Mouse (Mus musculus) intestine, embryonic 16.5 days (tissue): Measurements from ENCODE around the gene Col26a1. TPM values are rescaled to one million over a fixed set of nuclear protein-coding genes. Genes with fewer than 3 reads are reported as not detected.

ENCODE experiments used
- ATAC-seq: fragments of 200-750 bp; cut with Nextera tagmentation; 2 replicates; pipeline ENCODE4 v1.8.0; 2017; ENCODE audit warnings: moderate TSS enrichment, moderate library complexity
- H3K27ac ChIP-seq: fragments of 300-500 bp; sonication (generic); 2 replicates; pipeline ENCODE4 v1.5.1; 2014; ENCODE audit warnings: mild to moderate bottlenecking, low read length
- H3K27me3 ChIP-seq: fragments of 300-500 bp; sonication (generic); replicated peaks from 2 replicates; pipeline ENCODE4 v1.6.1; 2014; ENCODE audit warnings: low read length, control low read depth, mixed read lengths; ENCODE audit not compliant: control insufficient read depth, insufficient read depth
- H3K36me3 ChIP-seq: fragments of 300-500 bp; sonication (generic); 2 replicates; pipeline ENCODE4 v1.6.1; 2014; ENCODE audit warnings: low read length, control low read depth; ENCODE audit not compliant: control insufficient read depth, insufficient read depth
- H3K4me1 ChIP-seq: fragments of 300-500 bp; sonication (generic); 2 replicates; pipeline ENCODE4 v1.6.1; 2014; ENCODE audit warnings: low read length, control low read depth, mixed read lengths; ENCODE audit not compliant: control insufficient read depth, insufficient read depth
- H3K4me2 ChIP-seq: fragments of 300-500 bp; sonication (generic); 2 replicates; pipeline ENCODE4 v1.6.1; 2014; ENCODE audit warnings: low read depth, low read length, control low read depth
- H3K4me3 ChIP-seq: fragments of 300-500 bp; sonication (generic); 2 replicates; pipeline ENCODE4 v1.5.1; 2014; ENCODE audit warnings: mild to moderate bottlenecking, low read length
- H3K9ac ChIP-seq: fragments of 300-500 bp; sonication (generic); 2 replicates; pipeline ENCODE4 v1.6.1; 2014; ENCODE audit warnings: low read depth, low read length
- H3K9me3 ChIP-seq: fragments of 300-500 bp; sonication (generic); 2 replicates; pipeline ENCODE4 v1.6.1; 2016; ENCODE audit warnings: low read length, control low read depth; ENCODE audit not compliant: control insufficient read depth
- WGBS: fragments of 180-500 bp; shearing (Covaris S2); extraction: QIAGEN DNeasy Blood & Tissue Kit; methylation state at CpG from one replicate; pipeline ENCODE4 v1.1.7; 2014; 5-methylcytosine and 5-hydroxymethylcytosine counted together
- polyA plus RNA-seq: library from polyadenylated mRNA; unstranded; fragments of >200 nt; fragmentation: Nextera tagmentation; extraction: Ambion mirVana; gene quantifications from 2 replicates; pipeline ENCODE4 v1.2.1, GENCODE M21; 2015

The Col26a1 gene
- polyA plus RNA-seq, 1 experiment from 2014 or later: 6.8 TPM

DNA sequence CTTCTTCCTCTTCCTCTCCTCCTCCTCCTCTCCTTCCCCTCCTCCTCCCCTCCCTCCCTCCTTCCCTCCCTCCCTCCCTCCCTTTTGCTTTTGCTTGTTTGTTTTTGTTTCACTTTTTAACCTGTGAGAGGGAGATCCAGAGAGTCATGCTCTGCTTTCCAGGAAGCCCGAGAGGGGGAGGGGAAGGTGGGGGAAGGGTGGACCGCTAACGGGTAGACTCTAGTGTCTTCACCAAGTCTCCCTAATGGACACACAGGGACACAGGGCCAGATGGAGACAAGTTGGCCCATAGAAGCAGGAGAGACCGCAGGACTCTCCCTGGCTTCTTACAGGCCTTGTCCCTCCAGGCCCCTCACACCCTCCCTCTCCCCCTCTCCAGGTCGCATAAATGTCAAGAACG is 188.0 kb downstream of the Col26a1 start:
- no peak overlapping the region for H3K9ac ChIP-seq
- no peaks in the 10 kb centered on the region for H3K9me3 ChIP-seq
- no peak for ATAC-seq
- no peak overlapping the region for H3K4me3 ChIP-seq
- H3K4me1 ChIP-seq: peaks cover 7% of the 10 kb centered on the region; the same call in 1 of the 2 replicates
- 58% methylated on average over 6 of the region's 6 CpGs for WGBS
- H3K36me3 ChIP-seq: no peaks in the 10 kb centered on the region
- no peak overlapping the region for H3K4me2 ChIP-seq
- H3K27me3 ChIP-seq: no peaks in the 10 kb centered on the region
- no peak overlapping the region for H3K27ac ChIP-seq

- Histone ChIP-seq H3K27ac (no peak overlapping the region), H3K4me1 (peaks cover 7% of the 10 kb centered on the region; the same call in 1 of the 2 replicates), H3K27me3 (no peaks in the 10 kb centered on the region), H3K36me3 (no peaks in the 10 kb centered on the region), H3K4me3 (no peak overlapping the region), H3K4me2 (no peak overlapping the region), H3K9ac (no peak overlapping the region), H3K9me3 (no peaks in the 10 kb centered on the region)
- no peak for ATAC-seq
- 82% methylated on average over 7 of the region's 7 CpGs for WGBS
Observed at GRCm38 (mm10) chr5:136693418-136693817, 189.6 kb downstream of the Col26a1 start.

- Histone ChIP-seq H3K36me3 (no peaks in the 10 kb centered on the region), H3K27me3 (no peaks in the 10 kb centered on the region), H3K4me3 (no peak within 1 kb of the TSS), H3K4me2 (no peak within 1 kb of the TSS), H3K4me1 (peaks cover 7% of the 10 kb centered on the region; the same call in 1 of the 2 replicates), H3K9ac (no peak within 1 kb of the TSS), H3K9me3 (no peaks in the 10 kb centered on the region), H3K27ac (no peak within 1 kb of the TSS)
- 75% methylated on average over 4 of the region's 4 CpGs for WGBS
- ATAC-seq: no peak
Observed at GRCm38 (mm10) chr5:136692784-136693183, 190.2 kb downstream of the Col26a1 start, which contains the start of gene Myl10. Gene Myl10 (plus strand): TSS chr5:136693146.

Other genes with a start within 250 kb of the Col26a1 start
- not detected in 2 replicates for gene Myl10, start 190.1 kb downstream of the Col26a1 start, polyA plus RNA-seq
- 43.2 and 52.4 TPM in 2 replicates for gene Ift22, start 24.9 kb upstream of the Col26a1 start, polyA plus RNA-seq
- gene Fis1, start 70.1 kb upstream of the Col26a1 start, polyA plus RNA-seq: 271 and 281 TPM in 2 replicates
- gene Cldn15, start 83.4 kb upstream of the Col26a1 start, polyA plus RNA-seq: 34.8 and 36.6 TPM in 2 replicates
- 40.7 and 44.4 TPM in 2 replicates for gene Plod3, start 103.8 kb upstream of the Col26a1 start, polyA plus RNA-seq
- 114 and 120 TPM in 2 replicates for gene Znhit1, start 104.8 kb upstream of the Col26a1 start, polyA plus RNA-seq
- 0.50 and 0.64 TPM in 2 replicates for gene Vgf, start 143.2 kb upstream of the Col26a1 start, polyA plus RNA-seq
- 284 and 285 TPM in 2 replicates for gene Ap1s1, start 162.9 kb upstream of the Col26a1 start, polyA plus RNA-seq
- 0.24 and 0.29 TPM in 2 replicates for gene Serpine1, start 189.1 kb upstream of the Col26a1 start, polyA plus RNA-seq
- 5.5 and 6.5 TPM in 2 replicates for gene Trim56, start 233.0 kb upstream of the Col26a1 start, polyA plus RNA-seq